Mouse (Mus musculus) midbrain, embryonic 12.5 days (tissue): ENCODE measurements around the gene D930048N14Rik. TPM values are rescaled to one million over a fixed set of nuclear protein-coding genes. Genes with fewer than 3 reads are reported as not detected.
"Not testable (repeated sequence)": the region's sequence is repeated elsewhere in the genome, so short reads cannot be mapped to it uniquely, and the experiment has no call there.

ENCODE experiments used
- ATAC-seq: fragments of 200-750 bp; cut with Nextera tagmentation; 2 replicates; pipeline ENCODE4 v1.8.0; 2017; ENCODE audit warnings: low read depth, moderate TSS enrichment, moderate library complexity; ENCODE audit not compliant: low FRiP score
- H3K27ac ChIP-seq: fragments of 300-500 bp; sonication (generic); replicated peaks from 2 replicates; pipeline ENCODE4 v1.5.1; 2016; ENCODE audit warnings: mild to moderate bottlenecking
- H3K27me3 ChIP-seq: fragments of 300-500 bp; sonication (generic); 2 replicates; pipeline ENCODE4 v1.6.1; 2016; ENCODE audit warnings: mild to moderate bottlenecking
- H3K36me3 ChIP-seq: fragments of 300-500 bp; sonication (generic); 2 replicates; pipeline ENCODE4 v1.6.1; 2016
- H3K4me1 ChIP-seq: fragments of 300-500 bp; sonication (generic); 2 replicates; pipeline ENCODE4 v1.6.1; 2016
- H3K4me2 ChIP-seq: fragments of 300-500 bp; sonication (generic); replicated peaks from 2 replicates; pipeline ENCODE4 v1.6.1; 2016; ENCODE audit warnings: mild to moderate bottlenecking, moderate library complexity
- H3K4me3 ChIP-seq: fragments of 300-500 bp; sonication (generic); 2 replicates; pipeline ENCODE4 v1.5.1; 2016; ENCODE audit warnings: mild to moderate bottlenecking
- H3K9ac ChIP-seq: fragments of 300-500 bp; sonication (generic); replicated peaks from 2 replicates; pipeline ENCODE4 v1.6.1; 2016; ENCODE audit warnings: mild to moderate bottlenecking, moderate library complexity
- H3K9me3 ChIP-seq: fragments of 300-500 bp; sonication (generic); 2 replicates; pipeline ENCODE4 v1.6.1; 2016; ENCODE audit warnings: mild to moderate bottlenecking
- WGBS: fragments of 180-500 bp; shearing (Covaris S2); methylation state at CpG from one replicate; pipeline ENCODE4 v1.1.7; 2016; 5-methylcytosine and 5-hydroxymethylcytosine counted together
- polyA plus RNA-seq: library from polyadenylated mRNA; unstranded; fragments of >200 nt; fragmentation: Nextera tagmentation; extraction: Ambion mirVana; gene quantifications from 2 replicates; pipeline ENCODE4 v1.2.1, GENCODE M21; 2016

The D930048N14Rik gene
- 0.51 TPM in 2 replicates for polyA plus RNA-seq

DNA sequence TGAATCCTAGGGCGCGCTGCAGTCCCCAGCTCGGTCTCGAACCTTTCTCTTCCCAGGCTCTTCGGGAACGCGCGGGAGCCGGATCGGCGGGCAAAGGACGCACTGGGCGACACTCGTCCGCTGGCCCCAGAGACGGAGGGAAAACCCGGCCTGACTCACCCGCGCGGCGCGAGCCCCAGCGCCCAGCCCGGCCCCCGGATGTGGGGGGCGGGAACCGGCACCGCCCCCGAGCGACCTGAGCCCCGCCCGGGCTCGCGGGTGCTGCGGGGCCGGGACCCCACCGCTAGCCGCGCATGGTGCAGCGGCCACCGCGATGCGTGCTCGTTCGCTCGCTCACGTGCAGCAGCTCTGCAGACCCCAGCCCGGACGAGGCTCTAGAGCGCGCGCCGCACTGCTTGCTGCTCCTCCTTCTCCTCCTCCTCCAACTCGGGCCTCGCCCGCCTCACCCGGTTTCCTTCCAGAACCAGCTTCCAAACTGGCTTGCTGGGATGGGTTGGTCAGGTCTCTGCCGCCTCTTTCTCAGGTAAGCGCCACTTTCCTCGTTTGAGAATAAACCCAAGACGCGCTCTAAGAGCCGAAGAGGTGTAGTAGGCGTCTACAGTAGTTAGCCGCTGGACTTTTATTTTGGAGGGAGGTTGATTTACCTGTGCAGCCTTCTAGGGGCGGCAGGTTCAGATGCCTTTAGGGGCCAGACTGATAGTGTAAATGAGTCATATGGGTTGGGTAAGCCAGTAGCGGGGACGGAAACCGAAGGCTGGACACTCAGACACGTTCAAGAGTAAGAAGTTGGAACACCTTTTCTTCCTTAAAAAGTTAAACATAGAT lies at the start of gene D930048N14Rik, which contains the start of gene N4bp3:
Gene D930048N14Rik (plus strand): TSS at position 264 of the 825 bp plus-strand sequence.
Gene N4bp3 (minus strand): TSS at position 152 of the 825 bp plus-strand sequence.
- no peaks in the 10 kb centered on the region for H3K9me3 ChIP-seq
- peak within 1 kb of the TSS; percentile 62 for H3K9ac ChIP-seq
- peak within 1 kb of the TSS; percentile 87 for H3K4me2 ChIP-seq
- no peaks in the 10 kb centered on the region for H3K36me3 ChIP-seq
- H3K27ac ChIP-seq: no peak within 1 kb of the TSS
- peak within 1 kb of the TSS; percentile 58 for H3K4me3 ChIP-seq
- WGBS: under 1% methylated on average over 58 of the region's 70 CpGs
- ATAC-seq: peak; percentile 47; the same call in 1 of the 2 replicates
- H3K27me3 ChIP-seq: peaks cover 30% of the 10 kb centered on the region
- peaks cover 31% of the 10 kb centered on the region for H3K4me1 ChIP-seq

DNA sequence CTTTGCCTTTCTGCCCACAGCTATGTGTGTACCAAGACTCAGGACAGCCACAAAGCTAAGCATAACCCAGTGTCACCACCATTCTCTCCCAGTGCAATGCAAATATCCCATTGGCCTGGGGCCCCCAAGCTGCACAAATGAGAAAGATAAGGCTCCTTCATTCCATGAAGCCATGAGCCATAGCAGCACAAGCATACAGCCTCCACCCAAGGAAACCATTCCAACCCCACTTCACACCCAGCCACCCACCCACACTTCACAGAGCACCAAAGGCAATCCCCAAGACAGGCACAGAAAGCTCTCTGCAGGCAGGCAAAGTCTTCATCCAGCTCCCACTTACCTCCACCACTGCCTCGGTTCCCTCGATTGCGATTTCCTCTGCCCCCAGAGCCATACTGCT lies 48.5 kb upstream of the D930048N14Rik start:
- Histone ChIP-seq H3K4me3 (peak overlapping the region; percentile 3; the same call in 1 of the 2 replicates), H3K4me2 (no peak overlapping the region), H3K9me3 (no peaks in the 10 kb centered on the region), H3K27me3 (no peaks in the 10 kb centered on the region), H3K27ac (no peak overlapping the region), H3K4me1 (peaks cover 37% of the 10 kb centered on the region), H3K36me3 (peaks cover 82% of the 10 kb centered on the region), H3K9ac (0 out of 2 replicates have a peak overlapping the region, but pooled peaks have one; percentile 17)
- no peak for ATAC-seq
- 93% methylated on average over 3 of the region's 3 CpGs for WGBS

GRCm38 (mm10) chr11:51605602-51606446 lies 44.9 kb upstream of the D930048N14Rik start:
- Histone ChIP-seq H3K4me1 (peaks cover 42% of the 10 kb centered on the region), H3K27ac (peak overlapping the region; percentile 93), H3K4me2 (peak overlapping the region; percentile 84), H3K9ac (peak overlapping the region; percentile 100), H3K36me3 (peaks cover 46% of the 10 kb centered on the region), H3K27me3 (no peaks in the 10 kb centered on the region), H3K4me3 (peak overlapping the region; percentile 95), H3K9me3 (no peaks in the 10 kb centered on the region)
- WGBS: under 1% methylated on average over 78 of the region's 81 CpGs
- peak; percentile 53 for ATAC-seq

- WGBS: under 1% methylated on average over 91 of the region's 91 CpGs
Measured at GRCm38 (mm10) chr11:51606447-51607095, 44.2 kb upstream of the D930048N14Rik start, which contains the start of gene Hnrnpab. Gene Hnrnpab, minus strand, starts transcription at chr11:51606847.

GRCm38 (mm10) chr11:51607096-51607738 lies 43.5 kb upstream of the D930048N14Rik start:
- H3K4me3 ChIP-seq: peak overlapping the region; percentile 95
- WGBS: 10% methylated on average over 15 of the region's 15 CpGs

More at GRCm38 (mm10) chr11:51606447-51607095, 44.2 kb upstream of the D930048N14Rik start, which contains the start of gene Hnrnpab:
- peak within 1 kb of the TSS; percentile 84 for H3K4me2 ChIP-seq
- peak within 1 kb of the TSS; percentile 95 for H3K4me3 ChIP-seq
- peak; percentile 97 for ATAC-seq
- H3K9ac ChIP-seq: peak within 1 kb of the TSS; percentile 100
- H3K36me3 ChIP-seq: peaks cover 39% of the 10 kb centered on the region
- H3K27me3 ChIP-seq: no peaks in the 10 kb centered on the region
- H3K4me1 ChIP-seq: peaks cover 40% of the 10 kb centered on the region
- no peaks in the 10 kb centered on the region for H3K9me3 ChIP-seq
- H3K27ac ChIP-seq: peak within 1 kb of the TSS; percentile 93

DNA sequence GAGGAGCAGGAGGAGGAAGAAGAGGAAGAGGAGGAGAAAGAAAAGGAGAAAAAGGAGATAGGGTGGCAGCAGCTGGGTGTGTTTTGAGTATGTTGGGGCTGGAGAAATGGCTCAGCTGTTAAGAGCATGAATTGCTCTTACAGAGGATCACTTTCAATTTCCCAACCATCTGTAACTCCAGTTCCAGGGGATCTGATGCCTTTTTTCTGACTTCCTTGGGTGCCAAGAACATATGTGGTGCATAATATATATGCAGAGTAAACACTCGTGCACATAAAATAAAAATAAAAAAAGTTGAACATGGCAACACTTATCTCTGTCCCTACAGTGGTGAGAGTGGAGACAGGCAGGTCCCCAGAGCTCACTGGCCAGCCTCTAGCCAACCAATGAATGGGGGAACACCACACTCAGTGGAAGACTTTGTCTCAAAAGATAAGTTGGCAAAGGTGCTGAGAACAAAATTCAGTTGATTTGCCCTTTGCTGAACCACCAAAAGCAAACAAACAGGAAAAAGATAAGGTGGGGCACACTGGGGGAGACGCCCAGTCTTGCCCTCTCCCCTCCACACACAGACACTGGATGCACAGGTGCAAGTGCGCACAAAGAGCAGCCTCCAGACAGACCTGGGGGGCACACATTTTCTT lies 41.4 kb upstream of the D930048N14Rik start:
- peaks cover 16% of the 10 kb centered on the region for H3K4me1 ChIP-seq
- no peak overlapping the region for H3K27ac ChIP-seq
- ATAC-seq: no peak
- peaks cover 11% of the 10 kb centered on the region for H3K36me3 ChIP-seq
- no peaks in the 10 kb centered on the region for H3K9me3 ChIP-seq
- no peak overlapping the region for H3K4me2 ChIP-seq
- H3K27me3 ChIP-seq: no peaks in the 10 kb centered on the region
- WGBS: 82% methylated on average over 3 of the region's 3 CpGs
- no peak overlapping the region for H3K4me3 ChIP-seq
- no peak overlapping the region for H3K9ac ChIP-seq

More at GRCm38 (mm10) chr11:51607096-51607738, 43.5 kb upstream of the D930048N14Rik start:
- H3K36me3 ChIP-seq: peaks cover 33% of the 10 kb centered on the region
- ATAC-seq: peak; percentile 50
- peak overlapping the region; percentile 90 for H3K27ac ChIP-seq
- H3K9ac ChIP-seq: peak overlapping the region; percentile 100
- no peaks in the 10 kb centered on the region for H3K27me3 ChIP-seq
- no peaks in the 10 kb centered on the region for H3K9me3 ChIP-seq
- peak overlapping the region; percentile 58 for H3K4me2 ChIP-seq
- H3K4me1 ChIP-seq: peaks cover 33% of the 10 kb centered on the region

DNA sequence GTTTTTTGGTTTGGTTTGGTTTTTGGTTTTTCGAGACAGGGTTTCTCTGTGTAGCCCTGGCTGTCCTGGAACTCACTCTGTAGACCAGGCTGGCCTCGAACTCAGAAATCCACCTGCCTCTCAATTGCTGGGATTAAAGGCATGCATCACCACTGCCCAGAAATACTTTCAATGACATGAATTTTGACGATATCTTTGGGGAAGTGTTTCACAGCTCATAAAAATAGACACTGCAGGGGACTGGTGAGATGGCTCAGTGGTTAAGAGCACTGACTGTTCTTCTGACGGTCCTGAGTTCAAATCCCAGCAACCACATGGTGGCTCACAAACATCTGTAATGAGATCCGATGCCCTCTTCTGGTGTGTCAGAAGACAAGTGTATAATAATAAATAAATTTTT lies 40.8 kb upstream of the D930048N14Rik start:
- H3K9ac ChIP-seq, H3K4me3 ChIP-seq, H3K4me2 ChIP-seq, H3K9me3 ChIP-seq, H3K27ac ChIP-seq, ATAC-seq, H3K36me3 ChIP-seq, H3K27me3 ChIP-seq: not testable (repeated sequence)
- peaks cover 10% of the 10 kb centered on the region for H3K4me1 ChIP-seq
- 93% methylated on average over 5 of the region's 5 CpGs for WGBS

GRCm38 (mm10) chr11:51614256-51614655 lies 36.5 kb upstream of the D930048N14Rik start:
- 0 out of 2 replicates have a peak, but pooled peaks cover 4% of the 10 kb centered on the region for H3K27me3 ChIP-seq
- no peak overlapping the region for H3K4me2 ChIP-seq
- no peaks in the 10 kb centered on the region for H3K36me3 ChIP-seq
- 85% methylated on average over 8 of the region's 8 CpGs for WGBS
- H3K9ac ChIP-seq: no peak overlapping the region
- no peak overlapping the region for H3K4me3 ChIP-seq
- no peak for ATAC-seq
- H3K27ac ChIP-seq: no peak overlapping the region
- no peaks in the 10 kb centered on the region for H3K9me3 ChIP-seq
- H3K4me1 ChIP-seq: peaks cover 10% of the 10 kb centered on the region

DNA sequence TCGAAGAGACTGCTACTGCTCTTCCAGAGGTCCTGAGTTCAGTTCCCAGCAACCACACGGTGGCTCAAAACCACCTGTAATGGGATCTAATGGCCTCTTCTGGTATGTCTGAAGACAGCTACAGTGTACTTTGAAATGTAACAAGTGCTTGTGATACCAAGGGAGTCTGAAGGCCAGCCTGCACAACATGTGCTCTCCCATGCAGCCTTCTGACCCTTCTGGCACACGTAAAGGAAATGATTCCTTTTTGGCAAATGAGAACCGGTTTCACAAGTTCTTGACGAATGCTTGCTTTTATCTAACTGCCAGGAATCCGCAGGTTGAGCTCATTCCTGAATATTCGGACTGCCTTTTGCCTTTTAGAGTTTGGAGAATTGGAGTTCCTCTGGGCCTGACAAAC lies 35.6 kb upstream of the D930048N14Rik start:
- ATAC-seq: no peak
- WGBS: 55% methylated on average over 7 of the region's 7 CpGs
- peak overlapping the region; percentile 24; the same call in 1 of the 2 replicates for H3K4me3 ChIP-seq

GRCm38 (mm10) chr11:51615601-51616000 lies 35.2 kb upstream of the D930048N14Rik start:
- H3K27ac ChIP-seq: no peak overlapping the region
- WGBS: 6% methylated on average over 14 of the region's 14 CpGs
- ATAC-seq: no peak

More for the DNA sequence above, 35.6 kb upstream of the D930048N14Rik start:
- Histone ChIP-seq H3K27ac (no peak overlapping the region), H3K4me2 (peak overlapping the region; percentile 54), H3K36me3 (no peaks in the 10 kb centered on the region), H3K9ac (peak overlapping the region; percentile 31; the same call in 1 of the 2 replicates), H3K27me3 (0 out of 2 replicates have a peak, but pooled peaks cover 4% of the 10 kb centered on the region), H3K9me3 (no peaks in the 10 kb centered on the region), H3K4me1 (peaks cover 11% of the 10 kb centered on the region)

More at GRCm38 (mm10) chr11:51615601-51616000, 35.2 kb upstream of the D930048N14Rik start:
- Histone ChIP-seq H3K4me3 (peak overlapping the region; percentile 24), H3K9me3 (no peaks in the 10 kb centered on the region), H3K27me3 (0 out of 2 replicates have a peak, but pooled peaks cover 4% of the 10 kb centered on the region), H3K4me1 (peaks cover 16% of the 10 kb centered on the region), H3K9ac (peak overlapping the region; percentile 31), H3K36me3 (no peaks in the 10 kb centered on the region), H3K4me2 (peak overlapping the region; percentile 54)
